Mouse (Mus musculus) liver, adult 2 months (tissue): Measurements from ENCODE around the gene Mettl26.

Source experiments
- CTCF ChIP-seq: fragments of 200-500 bp; IDR thresholded peaks from 2 replicates; pipeline ENCODE4 v1.5.1; 2011; ENCODE audit warnings: low read depth, low read length, control low read depth
- POLR2A ChIP-seq: fragments of 200-500 bp; IDR thresholded peaks from 2 replicates; pipeline ENCODE4 v1.6.1; 2011; ENCODE audit warnings: low read length, control low read depth; ENCODE audit not compliant: insufficient read depth; ENCODE audit errors: extremely low read depth

GRCm38 (mm10) chr17:25883268-25883667 is 8.4 kb downstream of the Mettl26 start:
- TF ChIP-seq POLR2A (no peak), CTCF (no peak)
